Mouse (Mus musculus) layer of hippocampus, postnatal 36 days (tissue): ENCODE data around the gene Gm10570. TPM values are rescaled to one million over a fixed set of nuclear protein-coding genes. Genes with fewer than 3 reads are reported as not detected.

Experiments
- DNase-seq, 2 experiments: peaks; one replicate each; pipeline ENCODE4 v3.0.0; 2022
- total RNA-seq, 2 experiments: library from RNA; stranded (reverse); gene quantifications; 2 replicates each; pipeline ENCODE4 v1.2.3; 2021

The Gm10570 gene
- total RNA-seq = 1 to 10 TPM in 1 of 2 experiments, not detected in 1; 1.1 TPM

GRCm38 (mm10) chr4:130308231-130309081, at the start of gene Gm10570, which contains the start of gene Fabp3:
Gene Gm10570, minus strand, starts transcription at chr4:130308674.
Gene Fabp3, plus strand, starts transcription at chr4:130308595.
- DNase-seq = peak; percentile 72 to 74

- no peak for DNase-seq
Observed at GRCm38 (mm10) chr4:130357946-130358345, 49.5 kb upstream of the Gm10570 start.

GRCm38 (mm10) chr4:130352588-130352987, 44.1 kb upstream of the Gm10570 start:
- DNase-seq = no peak

- DNase-seq = no peak
Observed at GRCm38 (mm10) chr4:130350690-130351422, 42.4 kb upstream of the Gm10570 start.

- no peak for DNase-seq
Observed at GRCm38 (mm10) chr4:130349666-130350065, 41.2 kb upstream of the Gm10570 start.

GRCm38 (mm10) chr4:130341691-130342090, 33.2 kb upstream of the Gm10570 start:
- peak in 1 of 2 experiments; percentile 38 for DNase-seq

- DNase-seq = no peak
Observed at GRCm38 (mm10) chr4:130335867-130336266, 27.4 kb upstream of the Gm10570 start.

- DNase-seq = no peak
Observed at GRCm38 (mm10) chr4:130327366-130327765, 18.9 kb upstream of the Gm10570 start.

GRCm38 (mm10) chr4:130325446-130325845, 17.0 kb upstream of the Gm10570 start:
- DNase-seq = no peak

GRCm38 (mm10) chr4:130323607-130324006, 15.1 kb upstream of the Gm10570 start:
- no peak for DNase-seq

- no peak for DNase-seq
Observed at GRCm38 (mm10) chr4:130323165-130323564, 14.7 kb upstream of the Gm10570 start.

- DNase-seq = no peak
Observed at GRCm38 (mm10) chr4:130322567-130322966, 14.1 kb upstream of the Gm10570 start.

GRCm38 (mm10) chr4:130321640-130322039, 13.2 kb upstream of the Gm10570 start:
- DNase-seq = no peak

- no peak for DNase-seq
Observed at GRCm38 (mm10) chr4:130319564-130319963, 11.1 kb upstream of the Gm10570 start.

- DNase-seq = no peak
Observed at GRCm38 (mm10) chr4:130318122-130318521, 9.6 kb upstream of the Gm10570 start.

GRCm38 (mm10) chr4:130316691-130317090, 8.2 kb upstream of the Gm10570 start:
- DNase-seq = no peak

GRCm38 (mm10) chr4:130315771-130316527, 7.5 kb upstream of the Gm10570 start:
- DNase-seq = no peak

GRCm38 (mm10) chr4:130313552-130313951, 5.1 kb upstream of the Gm10570 start:
- no peak for DNase-seq

GRCm38 (mm10) chr4:130312526-130312925, 4.1 kb upstream of the Gm10570 start:
- no peak for DNase-seq

- DNase-seq = no peak
Observed at GRCm38 (mm10) chr4:130309254-130309653, 780 bp upstream of the Gm10570 start.

GRCm38 (mm10) chr4:130307851-130308230, 633 bp downstream of the Gm10570 start:
- DNase-seq = peak in 1 of 2 experiments; percentile 30

- DNase-seq = no peak
Observed at GRCm38 (mm10) chr4:130306796-130307630, 1.5 kb downstream of the Gm10570 start.
